Mouse (Mus musculus) urinary bladder, postnatal 4 days (tissue): ENCODE measurements at regions not wholly inside any gene's neighbourhood (a gene's known extent, or its start where the extent isn't known, plus 50 kb on each side); places are given as distances from the start of the nearest gene placed in this dataset.

Experiments used
- DNase-seq, 2 experiments: peaks; one replicate each; pipeline ENCODE4 v3.0.0; 2021 to 2022; ENCODE audit warnings: low spot score in 2 of 2

DNA sequence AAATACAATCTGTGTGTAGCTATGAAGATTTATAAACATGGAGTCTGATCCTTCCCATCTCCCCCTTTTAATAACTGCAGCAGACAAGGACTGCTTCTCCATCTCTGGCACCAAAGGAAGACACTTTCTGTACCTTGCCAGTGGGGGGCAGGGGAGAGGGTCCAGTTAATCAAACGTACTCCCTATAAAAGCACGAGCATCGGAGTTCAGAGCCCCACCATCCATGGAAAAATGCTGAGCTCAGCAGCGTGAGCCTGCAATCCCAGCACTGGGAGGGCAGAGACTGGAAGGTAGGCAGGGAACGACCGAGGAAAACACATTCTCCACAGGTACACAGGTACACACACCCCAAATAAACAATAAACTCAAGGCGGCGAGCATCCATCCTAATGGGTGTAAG lies 234.1 kb upstream of the Kazn start:
- no peak for DNase-seq

DNA sequence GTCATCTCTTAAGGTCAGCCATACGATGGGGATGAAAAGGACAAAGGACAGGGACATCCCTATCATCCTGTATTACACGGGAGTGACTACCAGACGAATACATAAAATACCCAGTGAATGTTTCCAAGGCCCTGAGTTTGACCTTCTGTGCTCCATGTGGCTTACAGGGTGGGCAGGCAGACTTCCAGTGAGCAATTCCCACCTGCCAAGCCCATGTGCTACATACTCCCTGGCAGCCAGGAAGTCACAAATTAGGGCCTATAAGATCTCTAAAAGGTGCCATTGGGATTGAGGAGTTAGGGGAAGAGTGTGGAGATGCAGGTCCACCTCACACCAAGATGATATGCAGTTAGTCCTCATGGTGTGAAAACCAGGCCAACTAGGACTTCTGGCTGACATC lies 233.1 kb upstream of the Kazn start:
- DNase-seq = no peak

DNA sequence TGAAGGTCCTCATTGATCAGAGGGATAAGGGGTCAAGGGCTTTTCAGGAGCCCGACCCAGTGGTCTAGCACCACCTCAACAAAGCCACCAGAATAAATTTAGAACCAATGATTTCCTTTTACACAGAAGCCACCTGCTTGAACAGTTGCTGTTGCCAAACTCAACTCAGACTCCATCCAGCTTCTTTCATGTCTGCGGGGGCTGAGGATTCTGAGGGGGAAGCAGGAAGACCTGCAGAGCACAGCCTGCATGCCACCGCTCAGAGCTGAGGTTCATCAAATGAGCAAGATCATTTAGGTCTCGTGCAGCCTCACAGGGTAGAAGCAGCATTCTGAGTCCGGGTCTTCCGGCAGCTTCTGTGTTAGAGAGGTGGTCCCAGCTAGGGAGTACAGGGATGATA lies 231.6 kb upstream of the Kazn start:
- no peak for DNase-seq

DNA sequence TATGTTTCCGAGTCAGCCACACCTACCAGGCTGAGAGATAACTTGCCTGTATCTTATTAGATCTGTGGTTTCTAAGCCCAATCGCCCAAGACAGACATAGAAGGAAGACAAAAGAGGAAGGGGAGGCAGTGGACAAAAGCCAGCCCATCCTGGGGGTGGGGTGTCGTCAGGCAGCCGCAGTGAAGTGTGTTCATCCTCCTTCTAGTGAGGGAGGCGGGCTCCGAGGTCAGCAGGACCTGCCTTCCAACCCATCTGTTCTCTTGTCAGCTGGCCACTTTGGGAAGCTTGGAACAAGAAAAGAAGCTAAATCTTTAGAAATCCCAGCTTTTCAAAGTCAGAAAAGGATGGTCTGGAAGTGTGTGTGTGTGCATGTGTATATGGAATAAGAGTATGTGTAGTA lies 228.7 kb upstream of the Kazn start:
- no peak for DNase-seq

DNA sequence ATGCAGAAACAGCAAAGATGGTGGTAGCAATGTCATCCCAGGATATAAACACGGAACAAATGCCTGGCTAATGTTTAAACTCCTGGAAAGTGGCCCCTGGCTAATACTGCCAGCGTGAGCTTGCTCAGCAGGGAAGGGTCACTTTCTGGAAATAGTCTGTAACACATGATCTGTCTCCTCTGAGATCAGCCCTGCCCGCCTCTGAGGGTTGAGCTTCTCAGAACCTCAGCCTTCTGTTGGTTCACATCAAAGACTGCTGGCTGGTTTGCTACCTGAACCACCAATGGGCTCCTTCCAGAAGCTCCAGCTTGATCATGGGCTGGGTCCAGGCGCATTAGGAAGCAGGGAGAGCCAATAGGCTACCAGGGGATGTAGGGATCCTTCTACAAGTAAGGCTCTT lies 226.0 kb upstream of the Kazn start:
- DNase-seq = no peak

DNA sequence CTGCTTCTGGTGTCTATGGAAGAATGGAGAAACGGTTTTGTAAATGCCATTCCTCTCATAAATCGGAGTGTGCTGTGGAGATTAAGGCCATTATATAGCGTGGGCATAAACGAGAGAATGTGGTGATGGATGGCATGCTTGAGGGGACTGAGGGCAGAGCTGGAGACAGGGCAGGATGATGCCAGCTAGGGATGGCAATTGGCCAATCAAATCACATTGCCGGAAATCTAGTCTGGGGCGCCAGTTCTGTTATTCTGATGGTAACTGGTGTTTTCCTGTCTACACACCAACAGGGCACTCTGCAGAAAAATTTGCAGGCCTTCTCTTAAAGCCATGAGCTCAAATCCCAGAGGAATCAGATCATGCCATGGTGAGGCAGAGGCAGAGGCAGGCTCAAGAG lies 224.9 kb upstream of the Kazn start:
- DNase-seq = no peak

DNA sequence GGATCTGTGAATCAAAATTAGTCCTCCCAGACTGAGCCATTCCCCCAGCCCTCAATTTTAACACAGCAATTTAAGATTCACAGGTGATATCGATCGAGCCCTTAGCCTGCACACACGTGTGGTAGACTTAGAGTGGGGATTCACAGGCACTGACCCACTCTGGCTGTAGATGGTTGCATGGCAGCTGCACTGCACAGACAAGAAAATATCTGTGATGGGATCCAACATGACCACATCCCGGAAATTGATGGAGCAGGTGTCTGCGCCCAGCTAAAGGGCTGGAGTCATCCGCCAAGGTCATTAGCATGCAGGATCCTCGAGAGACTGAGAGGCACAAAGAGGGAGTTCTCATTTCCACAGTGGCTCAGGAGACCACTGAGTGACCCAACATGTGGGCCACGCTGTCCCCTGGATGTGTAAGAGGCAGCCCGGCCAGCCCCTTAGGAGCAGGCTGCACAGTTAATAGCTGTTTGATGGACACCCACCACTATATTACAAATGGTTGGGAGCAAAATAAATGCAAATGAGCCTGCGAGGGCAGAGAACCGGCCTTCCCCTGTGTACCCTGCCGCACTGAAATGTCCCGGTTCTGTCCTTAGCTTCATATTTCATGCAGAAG lies 221.4 kb upstream of the Kazn start:
- no peak for DNase-seq

DNA sequence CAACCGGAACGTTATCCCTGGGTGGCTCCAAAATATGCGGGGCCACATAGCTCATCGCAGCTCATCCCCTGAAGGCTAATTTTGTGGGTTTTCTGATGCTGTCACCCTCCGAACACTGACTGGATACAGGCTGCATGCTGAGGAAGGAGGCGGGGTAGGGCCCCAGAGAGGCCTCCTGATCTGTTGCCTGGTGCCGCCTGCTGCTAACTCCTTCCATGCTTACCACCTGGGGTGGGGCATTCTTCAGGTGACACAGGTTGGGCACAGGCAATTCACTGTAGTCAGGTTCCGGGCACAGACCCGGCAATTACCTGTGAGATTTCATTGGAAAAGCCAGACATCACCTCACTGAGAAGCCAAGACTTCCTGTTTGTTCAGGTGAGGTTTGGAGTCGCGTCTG lies 213.4 kb upstream of the Kazn start:
- DNase-seq = no peak

DNA sequence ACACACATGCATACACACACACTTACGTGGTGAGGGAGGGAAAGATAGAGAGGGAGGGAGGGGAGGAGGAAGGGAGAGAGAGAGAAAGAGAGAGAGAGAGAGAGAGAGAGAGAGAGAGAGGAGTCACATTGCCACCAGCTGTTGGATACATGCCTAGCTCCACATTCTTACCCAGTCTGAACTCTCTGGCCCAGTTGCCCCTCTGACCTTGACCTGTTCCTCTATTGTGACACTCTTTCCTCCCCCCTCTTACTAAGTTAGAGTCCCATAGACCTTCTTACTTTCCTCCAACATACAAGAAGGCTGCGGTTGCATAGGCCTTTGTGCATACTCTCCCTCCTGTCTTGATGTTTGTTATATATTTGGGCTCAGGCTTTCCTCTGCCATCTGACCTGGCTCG lies 211.7 kb upstream of the Kazn start:
- DNase-seq = no peak

DNA sequence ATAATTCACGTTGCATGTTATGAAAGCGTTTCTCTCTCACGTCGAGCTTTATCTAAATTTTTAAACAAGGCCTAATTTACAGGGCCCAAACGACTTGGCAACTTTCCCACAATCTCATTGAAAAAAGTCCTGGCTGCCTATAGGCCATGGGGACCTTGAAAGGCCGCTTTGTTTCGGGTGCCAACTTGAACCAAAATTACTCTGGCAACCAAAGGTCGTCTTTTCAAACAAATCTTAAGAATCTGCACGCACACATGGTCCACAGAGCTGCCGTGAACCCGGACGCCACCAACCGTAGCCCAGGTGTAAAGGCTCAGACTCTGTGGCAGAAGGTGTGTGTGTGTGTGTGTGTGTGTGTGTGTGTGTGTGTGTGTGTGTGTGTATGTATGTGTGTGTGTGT lies 210.5 kb upstream of the Kazn start:
- no peak for DNase-seq

DNA sequence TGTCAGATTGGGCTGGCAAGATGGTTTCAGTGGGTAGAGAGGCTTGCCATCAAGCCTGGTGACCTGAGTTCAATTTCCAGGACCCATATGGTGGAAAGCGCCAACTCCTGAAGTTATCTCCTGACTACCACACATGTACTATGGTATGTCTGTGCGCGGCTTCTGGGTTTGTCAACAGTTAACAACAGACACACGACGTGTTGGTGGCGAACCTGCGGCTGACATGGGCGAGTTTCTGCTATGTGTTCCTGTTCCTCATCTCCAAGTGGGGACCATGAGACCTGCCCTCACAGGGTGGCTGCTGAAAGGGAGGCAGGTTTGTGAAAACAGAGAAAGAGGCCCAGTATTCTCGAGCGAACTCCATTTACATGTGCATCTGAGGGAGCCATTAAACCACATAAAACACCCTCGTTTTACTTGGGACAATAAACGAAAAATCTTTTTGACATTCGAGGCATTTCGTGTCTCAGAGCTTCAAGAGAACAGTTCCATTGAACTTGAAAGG lies 210.0 kb upstream of the Kazn start:
- no peak for DNase-seq

DNA sequence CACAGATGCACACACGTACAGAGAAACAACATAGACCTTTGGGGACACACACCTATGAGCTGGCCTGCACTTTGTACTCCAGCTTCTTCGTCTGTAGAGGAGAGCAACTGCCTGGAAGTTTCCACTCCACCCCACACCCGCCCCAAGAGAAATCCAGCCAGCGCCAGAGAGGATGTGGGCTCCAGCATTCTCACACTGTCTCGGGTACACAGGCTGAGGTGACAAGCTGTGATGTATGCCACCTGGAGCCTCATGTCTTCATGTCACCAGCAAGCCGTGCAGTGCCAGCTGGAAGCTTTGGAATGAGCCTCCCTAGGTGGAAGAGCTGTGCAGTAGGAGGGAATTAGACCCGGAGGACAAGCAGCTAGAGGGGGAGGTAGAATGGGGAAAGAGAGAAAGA lies 208.3 kb upstream of the Kazn start:
- no peak for DNase-seq

DNA sequence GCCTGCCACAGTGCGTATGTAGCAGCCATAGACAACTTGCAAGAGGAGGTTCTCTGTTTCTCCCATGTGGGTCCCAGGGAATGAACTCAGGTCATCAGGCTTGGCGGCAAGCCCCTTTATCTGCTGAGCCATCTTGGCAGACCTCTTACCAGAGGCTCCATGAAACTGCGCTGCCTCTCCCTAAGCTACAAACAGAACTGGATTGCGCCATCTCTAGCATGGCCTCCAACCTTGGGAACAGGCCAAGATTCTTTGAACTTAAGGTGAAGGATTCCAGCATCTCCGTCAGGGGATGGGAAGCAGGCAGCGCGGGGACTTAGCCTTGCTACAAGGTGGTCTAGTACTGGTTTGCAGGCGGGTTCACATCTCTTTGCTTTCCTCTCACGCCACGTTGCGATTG lies 201.8 kb upstream of the Kazn start:
- DNase-seq = peak in 1 of 2 experiments; percentile 20

DNA sequence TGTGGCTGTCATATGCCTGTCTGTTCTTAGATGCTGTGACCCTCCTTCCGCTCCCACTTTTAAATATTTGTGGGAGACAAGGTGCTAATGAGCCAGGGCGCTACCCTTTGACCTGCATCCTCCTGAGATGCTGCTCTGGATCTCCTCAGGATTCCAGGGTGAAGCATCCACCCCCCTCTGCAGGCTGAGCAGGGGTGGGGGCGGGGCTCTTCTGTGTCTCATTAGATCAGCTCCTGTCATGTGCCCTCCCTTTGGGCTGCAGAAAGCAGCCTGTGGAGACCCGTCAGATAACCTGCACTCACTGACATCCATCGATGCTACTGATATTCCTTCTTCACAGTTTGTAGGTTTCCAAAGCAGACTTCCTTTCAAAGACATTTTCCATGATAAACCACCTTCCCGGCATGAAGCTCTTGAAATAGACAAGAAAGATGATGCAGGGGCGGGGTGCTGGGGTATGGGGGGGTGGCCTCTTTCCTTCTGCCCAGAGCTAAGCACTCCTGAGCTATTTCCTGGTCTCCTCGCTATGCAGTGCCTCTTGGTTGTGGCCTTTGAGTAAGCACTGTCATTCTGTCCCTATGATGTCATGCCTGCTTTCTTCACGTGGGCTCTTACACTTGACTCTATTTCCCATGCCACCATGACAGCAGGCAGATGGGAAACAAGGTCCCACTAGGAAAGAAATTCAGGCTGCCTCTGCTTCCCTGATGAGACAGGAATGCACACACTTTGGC lies 200.4 kb upstream of the Kazn start:
- DNase-seq = no peak

DNA sequence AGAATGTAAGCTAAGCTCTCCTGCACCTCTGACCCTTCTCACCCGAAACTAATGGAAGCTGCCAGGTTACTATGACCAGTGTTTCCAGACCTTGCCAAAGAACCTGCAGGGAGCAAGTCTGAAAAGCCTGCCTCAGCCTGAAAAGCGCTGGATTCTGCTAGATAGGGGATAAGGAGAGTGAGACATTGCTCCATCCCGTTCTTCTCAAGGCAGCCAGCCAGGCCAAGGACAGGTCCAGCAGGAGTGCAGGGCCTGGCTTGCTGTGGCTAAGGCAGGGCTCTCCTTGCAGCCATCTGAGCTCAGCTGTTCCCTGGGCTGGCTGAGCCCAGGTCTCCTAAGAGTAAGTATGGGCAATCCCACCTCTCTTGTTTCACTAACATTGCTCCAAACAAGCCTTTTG lies 185.4 kb upstream of the Kazn start:
- peak in 1 of 2 experiments; percentile 35 for DNase-seq

DNA sequence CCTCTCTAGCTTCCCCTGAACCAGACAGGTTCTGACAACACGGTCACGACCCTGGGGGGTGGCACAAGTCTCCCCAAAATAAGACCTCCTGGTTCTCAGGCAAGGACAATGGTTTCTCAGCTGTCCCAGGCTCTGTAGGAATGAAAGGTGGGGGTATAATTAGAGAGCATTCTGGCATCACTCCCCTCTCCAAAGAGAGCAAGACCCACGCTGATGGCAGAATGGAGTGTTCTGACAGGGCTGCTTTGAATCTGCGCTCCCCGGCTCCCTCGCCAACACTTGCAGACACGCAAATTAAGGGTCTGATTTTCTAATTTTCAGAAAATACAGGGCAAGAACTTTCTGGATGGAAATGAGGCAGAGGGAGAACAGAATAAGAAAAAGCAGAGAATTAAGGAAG lies 181.2 kb upstream of the Kazn start:
- no peak for DNase-seq

DNA sequence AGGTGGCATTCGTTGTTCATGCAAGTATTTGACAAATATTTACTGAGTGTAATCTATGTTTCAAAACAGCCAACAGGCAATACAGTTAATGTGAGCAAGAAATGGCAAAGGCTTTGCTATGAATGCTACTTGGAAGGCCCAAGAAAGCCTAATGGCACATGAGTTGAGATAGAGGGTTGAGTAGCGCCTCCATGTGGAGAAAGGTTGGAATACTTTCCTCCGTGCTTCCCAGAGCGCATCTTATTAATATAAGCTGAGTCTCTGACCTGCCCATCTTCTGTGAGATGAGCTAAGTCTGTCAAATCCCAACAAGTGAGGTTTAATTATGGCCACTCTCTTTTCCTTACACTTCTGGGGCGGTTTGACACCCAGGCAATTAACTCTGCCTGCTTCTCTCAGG lies 175.7 kb upstream of the Kazn start:
- no peak for DNase-seq

DNA sequence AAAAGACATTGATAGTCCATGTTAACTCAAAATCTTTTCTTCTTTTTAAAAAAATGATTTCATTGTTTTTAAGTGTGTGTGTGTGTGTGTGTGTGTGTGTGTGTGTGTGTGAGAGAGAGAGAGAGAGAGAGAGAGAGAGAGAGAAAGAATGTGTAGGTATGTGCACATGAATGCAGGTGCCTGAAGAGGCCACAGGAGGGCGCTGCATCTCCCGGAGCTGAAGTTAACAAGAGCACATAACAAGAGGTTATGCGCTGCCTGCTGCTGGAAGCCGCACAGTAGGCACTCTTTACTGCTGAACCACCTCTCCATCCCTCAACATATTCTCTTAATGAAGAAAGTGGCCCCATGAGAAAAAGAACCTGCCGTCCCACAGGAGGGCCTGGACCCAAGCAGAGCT lies 172.6 kb upstream of the Kazn start:
- no peak for DNase-seq

DNA sequence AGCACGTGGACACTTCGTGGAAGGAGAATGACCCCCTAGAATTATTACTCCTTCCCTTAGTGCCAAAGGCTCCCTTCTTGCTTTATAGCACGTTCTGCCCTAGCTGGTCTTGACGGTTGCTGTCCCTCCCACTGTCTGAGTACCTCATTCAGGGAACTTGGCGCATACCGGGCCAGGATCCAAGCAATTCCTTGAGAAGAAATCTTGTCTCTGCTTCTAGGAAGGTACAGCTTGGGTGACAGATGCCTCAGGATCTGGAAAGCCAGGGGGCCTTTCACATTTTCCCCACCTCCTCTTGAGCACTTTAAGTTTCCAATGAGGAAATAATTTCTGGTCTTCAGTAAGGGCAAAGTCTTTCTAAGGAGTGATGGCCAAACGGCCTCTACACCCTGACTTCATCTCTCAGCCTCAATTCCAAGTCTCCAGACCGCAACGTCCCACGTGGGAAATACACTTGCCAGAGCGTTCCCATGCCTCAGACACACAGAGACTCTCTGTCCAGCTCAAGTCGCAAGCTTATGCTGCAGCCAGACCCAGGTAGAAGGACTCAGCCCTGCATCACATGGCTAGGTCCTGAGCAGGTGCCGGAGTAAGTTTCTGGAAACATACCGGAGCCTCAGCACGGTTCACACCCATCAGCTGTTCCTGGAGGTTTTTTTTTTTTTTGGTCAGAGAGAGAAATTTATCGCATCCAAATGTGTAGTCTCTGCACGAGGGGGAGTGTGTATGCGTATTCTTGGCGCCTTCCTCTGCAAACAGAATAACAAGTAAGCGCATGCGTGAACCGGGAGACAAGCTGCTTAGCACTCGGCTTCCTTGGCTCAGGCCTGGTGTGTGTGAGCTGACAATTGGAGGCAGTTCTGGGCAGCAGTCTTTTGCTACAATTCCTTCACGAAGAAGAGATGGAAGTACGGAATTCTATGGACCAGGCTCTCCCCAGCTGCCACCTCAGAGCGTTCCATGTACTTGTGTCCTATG lies 171.7 kb upstream of the Kazn start:
- peak in 1 of 2 experiments; percentile 39 for DNase-seq

DNA sequence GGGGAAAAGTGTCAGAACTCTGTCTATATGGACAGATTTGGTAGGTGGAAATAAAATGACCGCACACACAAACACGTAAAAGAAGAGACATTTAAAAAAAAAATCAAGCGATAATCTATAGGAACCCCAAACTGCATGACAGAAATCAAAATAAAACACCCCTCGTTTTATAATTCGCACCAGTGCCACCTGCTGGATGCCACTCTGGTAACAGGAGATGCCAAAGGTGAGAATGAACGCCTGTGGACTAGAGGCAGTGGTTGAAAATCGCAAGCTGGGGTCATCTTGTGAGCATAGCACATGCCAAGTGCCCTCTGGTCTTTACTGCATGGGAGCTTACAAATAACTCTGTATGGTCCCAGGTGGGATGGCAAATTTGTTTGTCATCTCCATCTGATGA lies 158.7 kb upstream of the Kazn start:
- no peak for DNase-seq

DNA sequence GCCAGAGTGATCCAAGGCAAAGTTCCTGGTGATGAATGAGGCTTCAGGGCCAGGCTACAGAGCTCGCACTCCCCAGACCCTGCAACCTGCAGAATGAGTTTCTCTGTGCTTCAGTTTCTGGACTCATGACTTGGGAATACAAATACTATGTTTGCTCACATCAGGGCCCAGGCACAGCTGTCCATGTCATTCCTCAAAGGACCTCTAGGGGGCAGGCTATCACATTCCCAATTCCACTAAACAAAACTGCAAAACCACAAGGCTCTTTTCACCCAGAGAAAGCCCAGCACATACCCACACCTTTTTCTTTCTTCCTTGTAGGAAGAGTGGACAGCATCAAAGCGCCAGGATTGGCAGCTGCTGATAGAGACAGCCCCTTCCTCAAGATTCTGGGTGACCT lies 153.7 kb upstream of the Kazn start:
- DNase-seq = no peak

DNA sequence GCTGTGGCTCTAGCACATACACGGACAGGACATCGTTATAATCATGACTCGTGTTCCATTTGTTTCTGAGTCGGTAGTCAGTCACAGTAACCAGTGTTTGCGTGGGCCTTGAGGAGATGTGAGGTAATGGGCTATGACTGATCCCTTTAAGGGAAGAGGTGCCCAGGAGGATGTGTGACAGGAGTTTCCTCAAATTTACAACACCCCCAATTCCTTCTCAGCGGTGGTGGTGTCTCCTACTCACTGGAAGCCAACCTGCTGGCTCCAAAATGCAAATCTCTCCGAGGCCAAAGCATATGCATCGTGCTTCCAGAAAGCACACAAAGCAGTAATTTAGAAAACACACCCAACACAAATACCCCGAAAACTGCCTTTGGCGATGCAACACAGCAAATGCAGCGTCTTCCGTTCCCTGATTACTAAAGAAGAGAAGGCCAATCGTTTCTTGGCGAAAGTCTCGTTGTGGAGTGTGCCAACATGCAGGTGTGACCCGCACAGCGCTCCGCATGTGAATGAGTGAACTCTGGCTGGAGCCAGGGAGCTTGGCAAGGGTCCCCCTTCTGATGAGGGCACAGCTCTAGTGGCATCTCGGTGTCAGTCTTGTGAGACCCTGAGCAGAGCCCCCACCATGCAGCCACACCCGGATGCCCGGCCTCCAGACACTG lies 151.5 kb upstream of the Kazn start:
- no peak for DNase-seq
